Mouse (Mus musculus) myocyte (in vitro differentiated cells): ENCODE measurements around the gene Gcnt3. TPM values are rescaled to one million over a fixed set of nuclear protein-coding genes. Genes with fewer than 3 reads are reported as not detected.

ENCODE experiments used
- H3K27me3 ChIP-seq: one replicate; pipeline ENCODE4 v1.6.1; 2011; ENCODE audit not compliant: control insufficient read depth, insufficient read depth, insufficient read length
- H3K36me3 ChIP-seq: one replicate; pipeline ENCODE4 v1.6.1; 2011; ENCODE audit not compliant: control insufficient read depth, insufficient read depth
- H3K4me2 ChIP-seq: one replicate; pipeline ENCODE4 v1.6.1; 2011; ENCODE audit warnings: low read depth, control low read depth
- H3K4me3 ChIP-seq: one replicate; pipeline ENCODE4 v1.5.1; 2011; ENCODE audit warnings: mild to moderate bottlenecking, control low read depth, moderate library complexity
- H3K79me2 ChIP-seq: one replicate; pipeline ENCODE4 v1.6.1; 2011; ENCODE audit not compliant: control insufficient read depth, insufficient read depth
- H3ac ChIP-seq: one replicate; pipeline ENCODE4 v1.6.1; 2011; ENCODE audit not compliant: control insufficient read depth, insufficient read length
- CEBPB ChIP-seq: IDR thresholded peaks from 2 replicates; pipeline ENCODE4 v1.6.1; 2011; ENCODE audit warnings: mild to moderate bottlenecking, moderate library complexity; ENCODE audit not compliant: poor library complexity, insufficient read depth, severe bottlenecking
- E2F4 ChIP-seq: IDR thresholded peaks from one replicate; pipeline ENCODE4 v1.6.1; 2011; ENCODE audit warnings: mild to moderate bottlenecking, control low read depth, moderate library complexity; ENCODE audit not compliant: insufficient read depth
- MAX ChIP-seq: IDR thresholded peaks from one replicate; pipeline ENCODE4 v1.6.1; 2011; ENCODE audit warnings: low read depth, mild to moderate bottlenecking, control low read depth
- MYOD1 ChIP-seq, 3 experiments: IDR thresholded peaks; one replicate each; pipeline ENCODE4 v1.6.1; 2011; ENCODE audit warnings: control low read depth in 2 of 3, low read depth in 2 of 3, mild to moderate bottlenecking in 2 of 3, moderate library complexity in 1 of 3; ENCODE audit not compliant: insufficient read length in 2 of 3, control insufficient read depth in 1 of 3
- MYOG ChIP-seq, 3 experiments: IDR thresholded peaks; one replicate each; pipeline ENCODE4 v1.6.1; 2011; ENCODE audit warnings: control low read depth in 2 of 3, low read depth in 2 of 3, mild to moderate bottlenecking in 2 of 3; ENCODE audit not compliant: insufficient read length in 2 of 3, control insufficient read depth in 1 of 3, insufficient read depth in 1 of 3
- POLR2A ChIP-seq: IDR thresholded peaks from one replicate; pipeline ENCODE4 v1.6.1; 2011; ENCODE audit warnings: low read depth, mild to moderate bottlenecking, control low read depth, moderate library complexity; ENCODE audit not compliant: insufficient read length
- POLR2AphosphoS2 ChIP-seq: IDR thresholded peaks from one replicate; pipeline ENCODE4 v1.6.1; 2011; ENCODE audit warnings: low read depth, control low read depth; ENCODE audit not compliant: insufficient read length
- REST ChIP-seq: IDR thresholded peaks from one replicate; pipeline ENCODE4 v1.6.1; 2011; ENCODE audit warnings: mild to moderate bottlenecking, control low read depth, moderate library complexity; ENCODE audit not compliant: insufficient read depth, insufficient read length
- SRF ChIP-seq: IDR thresholded peaks from one replicate; pipeline ENCODE4 v1.6.1; 2011; ENCODE audit warnings: low read depth; ENCODE audit not compliant: control insufficient read depth, insufficient read length
- TCF12 ChIP-seq: IDR thresholded peaks from one replicate; pipeline ENCODE4 v1.6.1; 2011; ENCODE audit warnings: mild to moderate bottlenecking, control low read depth; ENCODE audit not compliant: poor library complexity, insufficient read depth, severe bottlenecking
- TCF3 ChIP-seq: IDR thresholded peaks from one replicate; pipeline ENCODE4 v1.6.1; 2011; ENCODE audit warnings: low read depth, control low read depth; ENCODE audit not compliant: insufficient read length
- USF1 ChIP-seq: IDR thresholded peaks from one replicate; pipeline ENCODE4 v1.6.1; 2011; ENCODE audit warnings: low read depth, mild to moderate bottlenecking, control low read depth, moderate library complexity
- polyA plus RNA-seq: library from polyadenylated mRNA; unstranded; fragments of >200 nt; fragmentation: generic; extraction: Trizol; gene quantifications from one replicate; pipeline ENCODE4 v1.2.1, GENCODE M21; 2012; ENCODE audit warnings: missing spikeins

Gcnt3 gene
- 0.05 TPM for polyA plus RNA-seq

GRCm38 (mm10) chr9:70037988-70038387 lies at the start of gene Gcnt3:
Gcnt3 (minus strand) TSS chr9:70038088.
- no peaks in the 10 kb centered on the region for H3K27me3 ChIP-seq
- H3K79me2 ChIP-seq = no peaks in the 10 kb centered on the region
- TF ChIP-seq MYOG (IDR thresholded peaks at IDR 0.05; ENCODE audit: control insufficient read depth in 1 of 3, insufficient read depth in 1 of 3, insufficient read length in 2 of 3, low read depth in 2 of 3) (no peak), USF1 (no peak), TCF3 (no peak), TCF12 (no peak), E2F4 (no peak), MYOD1 (IDR thresholded peaks at IDR 0.05; ENCODE audit: control insufficient read depth in 1 of 3, insufficient read length in 2 of 3, low read depth in 2 of 3) (no peak), POLR2AphosphoS2 (no peak), CEBPB (no peak), MAX (no peak), REST (no peak), POLR2A (no peak), SRF (no peak)
- H3K4me2 ChIP-seq = no peak within 1 kb of the TSS
- H3K36me3 ChIP-seq = no peaks in the 10 kb centered on the region
- H3ac ChIP-seq = no peak within 1 kb of the TSS
- no peak within 1 kb of the TSS for H3K4me3 ChIP-seq

- TF ChIP-seq TCF3 = no peak
- no peak for TF ChIP-seq CEBPB
- Histone ChIP-seq H3K27me3 (no peaks in the 10 kb centered on the region), H3K79me2 (no peaks in the 10 kb centered on the region), H3K4me3 (no peak overlapping the region), H3K36me3 (no peaks in the 10 kb centered on the region), H3K4me2 (no peak overlapping the region), H3ac (no peak overlapping the region)
These were observed 49.5 kb upstream of the Gcnt3 start for GRCm38 (mm10) chr9:70087379-70087778.

GRCm38 (mm10) chr9:70086091-70086490 lies 48.2 kb upstream of the Gcnt3 start:
- H3K36me3 ChIP-seq = no peaks in the 10 kb centered on the region
- no peak overlapping the region for H3K4me2 ChIP-seq
- H3K27me3 ChIP-seq = no peaks in the 10 kb centered on the region
- no peak for TF ChIP-seq MYOG (IDR thresholded peaks at IDR 0.05; ENCODE audit: control insufficient read depth in 1 of 3, insufficient read depth in 1 of 3, insufficient read length in 2 of 3, low read depth in 2 of 3)
- no peak for TF ChIP-seq MAX
- TF ChIP-seq TCF12 = no peak
- no peak for TF ChIP-seq TCF3
- TF ChIP-seq REST = no peak
- no peaks in the 10 kb centered on the region for H3K79me2 ChIP-seq
- H3K4me3 ChIP-seq = no peak overlapping the region
- H3ac ChIP-seq = no peak overlapping the region

- H3K4me3 ChIP-seq = no peak overlapping the region
- no peak for TF ChIP-seq E2F4
- no peak for TF ChIP-seq USF1
- no peak for TF ChIP-seq CEBPB
- TF ChIP-seq TCF12 = no peak
- TF ChIP-seq REST = no peak
- no peak for TF ChIP-seq TCF3
- no peak for TF ChIP-seq SRF
- TF ChIP-seq MYOG (IDR thresholded peaks at IDR 0.05; ENCODE audit: control insufficient read depth in 1 of 3, insufficient read depth in 1 of 3, insufficient read length in 2 of 3, low read depth in 2 of 3) = no peak
- H3K36me3 ChIP-seq = no peaks in the 10 kb centered on the region
- no peak overlapping the region for H3K4me2 ChIP-seq
- no peak overlapping the region for H3ac ChIP-seq
- H3K79me2 ChIP-seq = no peaks in the 10 kb centered on the region
- no peaks in the 10 kb centered on the region for H3K27me3 ChIP-seq
These were observed 46.2 kb upstream of the Gcnt3 start for GRCm38 (mm10) chr9:70084107-70084506.

GRCm38 (mm10) chr9:70082357-70083204 lies 44.7 kb upstream of the Gcnt3 start:
- H3K4me3 ChIP-seq = no peak overlapping the region
- no peaks in the 10 kb centered on the region for H3K79me2 ChIP-seq
- H3K4me2 ChIP-seq = no peak overlapping the region
- no peaks in the 10 kb centered on the region for H3K36me3 ChIP-seq
- no peak for TF ChIP-seq TCF3
- TF ChIP-seq E2F4 = no peak
- H3K27me3 ChIP-seq = no peaks in the 10 kb centered on the region
- H3ac ChIP-seq = no peak overlapping the region
